Mouse (Mus musculus): Measurements from ENCODE around the gene Hoxa3.

GRCm38 (mm10) chr6:52172501-52172900 is 40.6 kb downstream of the Hoxa3 start:
- no peak for TF ChIP-seq POLR2A (IDR thresholded peaks at IDR 0.05; ENCODE audit: control insufficient read depth, extremely low read depth, insufficient read depth, low read length, poor library complexity)
- no peak for TF ChIP-seq CTCF (IDR thresholded peaks at IDR 0.05; ENCODE audit: borderline replicate concordance, control insufficient read depth, extremely low read depth, insufficient read depth, low read length, poor library complexity)
